Mouse (Mus musculus) hindbrain, embryonic 10.5 days (tissue): Measurements from ENCODE around the gene Mmp9. TPM values are rescaled to one million over a fixed set of nuclear protein-coding genes. Genes with fewer than 3 reads are reported as not detected.

ENCODE experiments used
- polyA plus RNA-seq: library from polyadenylated mRNA; unstranded; fragments of >200 nt; fragmentation: Nextera tagmentation; extraction: Ambion mirVana; gene quantifications from 2 replicates; pipeline ENCODE4 v1.2.1, GENCODE M21; 2016

Gene Mmp9
- polyA plus RNA-seq, 1 experiment from 2014 or later, result 1.2 TPM

Other genes starting within 250 kb of the Mmp9 start
- not detected in 2 replicates for gene Spint4, start 242.3 kb upstream of the Mmp9 start, polyA plus RNA-seq
- not detected in 2 replicates for gene Spint5, start 225.5 kb upstream of the Mmp9 start, polyA plus RNA-seq
- 0.85 and 1.4 TPM in 2 replicates for gene Wfdc3, start 194.8 kb upstream of the Mmp9 start, polyA plus RNA-seq
- gene Dnttip1, start 194.8 kb upstream of the Mmp9 start, polyA plus RNA-seq, result 81.3 and 87.4 TPM in 2 replicates
- 588 and 602 TPM in 2 replicates for gene Ube2c, start 170.9 kb upstream of the Mmp9 start, polyA plus RNA-seq
- gene Tnnc2, start 160.8 kb upstream of the Mmp9 start, polyA plus RNA-seq, result not detected in 2 replicates
- gene Snx21, start 155.0 kb upstream of the Mmp9 start, polyA plus RNA-seq, result 10.8 and 13.7 TPM in 2 replicates
- 16.5 and 17.7 TPM in 2 replicates for gene Acot8, start 135.9 kb upstream of the Mmp9 start, polyA plus RNA-seq
- 9.3 and 12.4 TPM in 2 replicates for gene Zswim3, start 135.7 kb upstream of the Mmp9 start, polyA plus RNA-seq
- gene Zswim1, start 118.1 kb upstream of the Mmp9 start, polyA plus RNA-seq, result 25.1 and 27.5 TPM in 2 replicates
- gene Spata25, start 112.2 kb upstream of the Mmp9 start, polyA plus RNA-seq, result not detected in 2 replicates
- 98.2 and 104 TPM in 2 replicates for gene Ctsa, start 107.9 kb upstream of the Mmp9 start, polyA plus RNA-seq
- gene Neurl2, start 107.3 kb upstream of the Mmp9 start, polyA plus RNA-seq, result 4.3 and 5.1 TPM in 2 replicates
- gene Pltp, start 83.1 kb upstream of the Mmp9 start, polyA plus RNA-seq, result 47.2 and 78.1 TPM in 2 replicates
- 76.1 and 88.4 TPM in 2 replicates for gene Pcif1, start 61.5 kb upstream of the Mmp9 start, polyA plus RNA-seq
- 15.3 and 18.4 TPM in 2 replicates for gene Zfp335, start 29.0 kb upstream of the Mmp9 start, polyA plus RNA-seq
- gene Slc12a5, start 20.0 kb downstream of the Mmp9 start, polyA plus RNA-seq, result 3.1 and 5.1 TPM in 2 replicates
- 101 and 102 TPM in 2 replicates for gene Ncoa5, start 94.1 kb downstream of the Mmp9 start, polyA plus RNA-seq
- gene Cd40, start 114.8 kb downstream of the Mmp9 start, polyA plus RNA-seq, result 7.2 and 8.1 TPM in 2 replicates
- not detected in 2 replicates for gene 1700025C18Rik, start 150.0 kb downstream of the Mmp9 start, polyA plus RNA-seq